Mouse (Mus musculus): ENCODE data around the gene Lst1. TPM values are rescaled to one million over a fixed set of nuclear protein-coding genes. Genes with fewer than 3 reads are reported as not detected.

Lst1 gene
- total RNA-seq, 2 experiments from 2014 or later = 8.1 to 8.9 TPM

DNA sequence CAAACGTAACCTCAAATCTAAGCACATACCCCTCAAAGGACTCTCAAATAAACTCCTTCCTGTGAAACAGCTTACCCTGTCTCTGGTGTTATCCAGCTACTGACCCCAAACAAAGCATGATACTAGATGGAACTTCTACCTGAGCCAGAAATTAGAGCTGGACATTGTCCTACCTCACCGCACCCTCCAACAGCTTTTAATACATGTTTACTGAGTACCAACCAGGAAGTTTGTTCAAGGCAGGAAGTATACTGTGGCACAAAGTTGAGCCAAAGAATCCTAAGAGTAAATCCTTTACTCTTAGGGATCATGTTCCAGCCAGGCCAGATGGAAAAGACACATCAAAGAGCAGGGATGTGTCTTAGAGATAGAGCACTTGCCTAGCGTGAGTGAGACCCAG is 22.4 kb upstream of the Lst1 start:
- DNase-seq (ENCODE audit: extremely low spot score in 1 of 2, low spot score in 1 of 2) = no peak

DNA sequence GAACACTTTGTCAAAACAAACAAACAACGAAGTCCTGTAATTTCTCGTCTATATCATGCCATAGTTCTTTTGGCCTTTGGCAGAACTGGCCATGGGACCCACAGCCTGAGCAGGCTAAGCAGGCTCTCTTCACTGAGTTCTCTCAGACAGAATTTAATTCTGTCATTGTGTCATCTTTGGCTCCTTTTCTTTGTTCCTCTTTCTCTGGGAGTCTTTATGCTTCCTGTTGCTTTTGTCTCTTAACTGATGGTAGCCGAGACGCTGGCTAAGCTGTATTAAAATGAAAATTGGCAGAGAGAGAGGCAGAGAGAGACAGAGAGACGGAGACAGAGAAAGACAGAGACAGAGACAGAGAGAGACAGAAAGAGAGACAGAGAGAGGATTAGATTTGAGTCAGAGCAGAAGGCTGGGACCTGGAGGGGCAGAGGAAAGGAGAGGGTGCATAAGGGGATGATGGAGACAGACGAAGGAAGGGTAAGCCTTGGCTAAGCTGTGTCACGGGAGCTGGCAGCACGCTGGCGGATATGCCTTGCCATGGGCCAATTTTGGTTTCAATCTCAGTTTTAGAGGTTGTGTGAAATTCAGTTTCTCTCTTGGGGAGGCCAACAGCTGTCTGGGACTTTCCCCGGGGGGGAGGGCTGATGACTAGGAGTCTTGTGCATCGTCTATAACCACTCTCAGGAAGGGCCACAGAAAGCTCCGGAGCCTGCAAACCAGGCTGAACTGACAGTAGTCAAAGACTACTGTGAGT is 21.7 kb upstream of the Lst1 start:
- no peak for DNase-seq (ENCODE audit: extremely low spot score in 1 of 2, low spot score in 1 of 2)

DNA sequence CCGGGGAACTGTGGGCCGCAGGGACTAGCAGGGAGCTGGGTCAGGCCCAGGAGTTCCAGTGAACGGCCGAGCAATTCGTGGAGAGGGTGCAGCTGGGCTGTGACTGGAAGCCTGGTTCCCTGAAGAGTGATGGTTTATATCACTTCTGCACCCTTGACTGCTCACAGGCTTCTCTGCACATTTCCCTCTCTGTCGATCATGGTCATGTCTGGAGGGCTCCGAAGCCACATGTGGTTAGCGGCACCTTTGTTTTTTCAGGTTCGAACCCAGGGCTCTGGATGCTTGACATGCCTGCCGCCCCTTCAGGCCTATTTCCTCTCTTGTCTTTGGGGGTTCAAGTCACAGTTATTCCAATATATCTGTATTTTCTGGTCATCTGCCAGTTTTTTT is 17.1 kb upstream of the Lst1 start:
- DNase-seq (ENCODE audit: extremely low spot score in 1 of 2, low spot score in 1 of 2) = no peak

DNA sequence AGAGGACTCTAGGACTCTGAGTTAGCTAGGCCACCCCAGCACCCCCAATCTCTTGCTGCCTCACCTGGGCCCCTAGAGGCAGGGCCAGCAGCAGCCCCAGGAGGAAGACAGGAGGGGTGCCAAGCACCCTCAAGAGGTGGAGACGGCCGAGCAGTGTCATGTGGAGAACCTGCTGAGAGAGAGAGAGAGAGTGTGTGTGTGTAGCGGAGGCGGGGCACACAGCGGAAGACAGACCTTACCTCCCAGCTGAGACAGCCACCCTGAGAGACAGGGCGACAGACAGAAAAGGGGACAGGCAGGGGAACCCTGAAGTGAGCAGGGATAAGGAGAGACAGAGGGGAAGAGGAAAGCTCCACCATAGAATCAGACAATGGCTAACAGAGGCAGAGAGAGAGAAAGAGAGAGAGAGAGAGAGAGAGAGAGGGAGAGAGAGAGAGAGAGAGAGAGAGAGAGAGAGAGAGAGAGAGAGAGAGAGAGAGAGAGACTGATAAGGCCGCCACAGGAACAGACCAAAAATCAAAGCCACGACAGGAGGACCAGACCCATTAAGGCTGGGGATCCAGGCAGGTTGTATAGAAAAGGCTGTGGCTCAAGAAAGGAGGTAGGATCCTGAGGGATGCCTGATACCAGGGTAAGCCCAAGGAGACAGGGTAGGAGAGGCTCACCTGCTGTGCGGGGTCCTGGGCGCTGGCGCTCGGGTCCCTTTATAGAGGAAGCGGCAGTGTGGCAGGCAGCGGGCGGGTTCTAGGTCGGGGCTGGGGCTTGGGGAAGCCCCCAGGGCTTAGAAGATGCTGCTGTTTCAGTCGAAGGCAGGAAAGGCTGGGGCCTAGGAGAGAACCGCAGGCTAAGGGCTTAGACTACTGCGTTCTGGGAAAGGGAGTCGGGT is 16.5 kb upstream of the Lst1 start, which contains the start of gene Lta:
Lta (minus strand) TSS at position 858 of the 886 bp plus-strand sequence.
- no peak for DNase-seq (ENCODE audit: extremely low spot score in 1 of 2, low spot score in 1 of 2)

DNA sequence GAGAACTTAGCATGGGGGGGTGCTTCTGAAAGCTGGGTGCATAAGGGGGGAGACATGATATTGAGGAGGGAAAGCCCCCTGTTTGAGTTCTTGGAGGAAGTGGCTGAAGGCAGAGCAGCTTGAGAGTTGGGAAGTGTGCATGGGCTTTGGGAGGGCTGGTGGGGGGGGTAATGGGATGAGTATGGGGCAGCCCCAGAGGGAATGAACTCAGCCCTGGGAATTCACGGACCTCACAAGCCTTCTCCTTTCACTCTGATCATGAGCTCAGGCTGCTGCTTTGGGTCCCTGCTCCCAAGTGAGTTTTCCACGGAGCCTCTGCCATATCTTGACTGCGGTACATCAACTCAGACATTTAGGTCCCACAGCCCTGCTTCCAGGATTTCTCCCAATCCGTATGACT is 14.2 kb upstream of the Lst1 start:
- no peak for DNase-seq (ENCODE audit: extremely low spot score in 1 of 2, low spot score in 1 of 2)

DNA sequence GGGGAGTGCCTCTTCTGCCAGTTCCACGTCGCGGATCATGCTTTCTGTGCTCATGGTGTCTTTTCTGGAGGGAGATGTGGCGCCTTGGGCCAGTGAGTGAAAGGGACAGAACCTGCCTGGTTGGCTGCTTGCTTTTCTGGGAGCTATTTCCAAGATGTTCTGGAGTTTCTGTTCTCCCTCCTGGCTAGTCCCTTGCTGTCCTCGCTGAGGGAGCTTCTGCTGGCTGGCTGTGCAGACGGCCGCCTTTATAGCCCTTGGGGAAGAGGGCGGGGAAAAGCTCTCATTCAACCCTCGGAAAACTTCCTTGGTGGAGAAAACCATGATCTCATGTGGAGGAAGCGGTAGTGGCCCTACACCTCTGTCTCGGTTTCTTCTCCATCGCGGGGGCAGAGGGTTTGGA is 13.5 kb upstream of the Lst1 start, which contains the start of gene Tnf:
Tnf (minus strand) TSS at position 221 of the 400 bp plus-strand sequence.
- DNase-seq (ENCODE audit: extremely low spot score in 1 of 2, low spot score in 1 of 2) = no peak

DNA sequence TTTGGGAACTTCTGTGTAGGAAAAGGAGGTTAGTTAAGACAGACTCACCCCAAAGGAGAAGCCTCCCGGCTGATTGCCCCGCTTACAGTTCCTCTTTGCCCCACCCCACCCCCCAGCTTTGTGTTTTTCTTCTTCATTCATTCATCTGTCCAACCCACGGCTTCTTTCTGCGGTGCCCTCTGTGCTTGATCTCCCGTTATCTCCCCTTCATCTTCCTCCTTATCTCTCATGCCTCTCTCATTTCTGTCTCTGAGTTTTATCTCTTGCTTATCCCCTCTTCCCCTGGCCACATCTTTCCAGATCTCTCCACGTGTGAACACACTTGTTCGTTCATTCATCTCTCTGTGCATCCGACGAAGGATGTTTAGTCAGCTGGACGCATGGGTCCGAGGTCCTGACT is 12.9 kb upstream of the Lst1 start:
- DNase-seq (ENCODE audit: extremely low spot score in 1 of 2, low spot score in 1 of 2) = no peak

DNA sequence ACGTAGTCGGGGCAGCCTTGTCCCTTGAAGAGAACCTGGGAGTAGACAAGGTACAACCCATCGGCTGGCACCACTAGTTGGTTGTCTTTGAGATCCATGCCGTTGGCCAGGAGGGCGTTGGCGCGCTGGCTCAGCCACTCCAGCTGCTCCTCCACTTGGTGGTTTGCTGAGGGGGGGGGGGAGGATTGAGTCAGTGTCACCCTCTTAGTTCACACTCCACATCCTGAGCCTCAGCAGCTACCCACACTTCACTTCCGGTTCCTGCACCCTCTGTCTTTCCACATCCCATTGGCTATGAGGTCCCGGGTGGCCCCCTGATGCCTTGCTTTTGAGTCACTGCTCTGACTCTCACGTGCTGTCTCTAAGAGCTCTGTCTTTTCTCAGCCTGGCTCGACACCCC is 12.2 kb upstream of the Lst1 start:
- no peak for DNase-seq (ENCODE audit: extremely low spot score in 1 of 2, low spot score in 1 of 2)

DNA sequence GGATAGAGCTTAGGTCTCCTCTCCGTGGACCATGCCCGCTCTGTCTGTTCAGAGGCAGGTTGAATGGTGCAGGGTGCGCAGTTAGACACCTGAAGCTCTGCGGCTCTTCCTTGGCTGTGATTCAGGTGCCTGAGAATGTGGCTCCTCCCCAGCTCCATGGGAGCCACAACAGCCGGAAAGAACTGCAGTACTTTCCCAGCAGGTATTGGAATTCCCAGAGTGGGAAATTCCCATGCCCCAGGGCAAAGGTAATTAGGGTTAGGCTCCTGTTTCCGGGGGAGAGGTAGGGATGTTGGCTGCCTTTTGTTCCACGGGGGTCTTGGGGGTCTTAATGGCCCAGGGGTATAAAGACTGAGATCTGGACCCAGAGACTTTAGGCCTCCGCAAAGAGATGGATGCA is 10.7 kb upstream of the Lst1 start:
- no peak for DNase-seq (ENCODE audit: extremely low spot score in 1 of 2, low spot score in 1 of 2)

DNA sequence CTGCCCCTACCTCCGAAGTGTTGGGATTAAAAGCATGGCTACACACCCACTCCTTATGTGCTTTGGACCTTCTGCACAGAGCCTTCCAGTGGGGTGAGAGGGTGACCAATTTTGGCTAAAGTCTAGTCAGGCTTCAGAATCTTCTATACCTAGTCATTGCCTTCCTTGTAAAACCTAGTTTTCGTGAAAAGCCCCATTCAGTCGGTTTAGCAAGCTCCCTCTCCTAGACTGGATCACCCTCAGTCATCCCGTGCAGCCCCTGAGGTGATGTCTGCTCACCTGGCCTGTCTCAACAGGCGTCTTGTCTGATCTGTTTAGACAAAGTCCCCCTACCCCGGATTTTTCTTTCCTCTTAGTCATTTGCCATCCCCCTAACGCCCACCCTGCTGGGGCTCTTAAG is 9.8 kb upstream of the Lst1 start:
- no peak for DNase-seq (ENCODE audit: extremely low spot score in 1 of 2, low spot score in 1 of 2)

DNA sequence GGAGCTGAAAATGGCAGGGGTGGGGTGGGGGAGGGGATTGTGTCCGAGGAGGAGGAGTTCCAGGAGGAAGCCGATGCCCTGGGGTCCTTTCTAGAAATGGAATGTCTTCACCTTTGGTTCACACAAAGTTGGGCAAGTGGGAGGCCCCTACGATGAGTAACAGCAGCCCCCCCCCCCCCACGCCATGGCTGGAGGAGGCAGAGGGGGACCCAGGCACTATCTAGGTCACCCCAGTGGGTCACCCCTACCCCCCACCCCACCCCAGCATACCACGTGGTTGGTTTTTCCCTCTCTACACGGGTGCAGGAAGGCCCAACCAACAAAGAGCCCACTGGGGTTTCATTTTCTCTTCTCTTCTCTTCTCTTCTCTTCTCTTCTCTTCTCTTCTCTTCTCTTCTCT is 8.9 kb upstream of the Lst1 start:
- DNase-seq (ENCODE audit: extremely low spot score in 1 of 2, low spot score in 1 of 2) = no peak

DNA sequence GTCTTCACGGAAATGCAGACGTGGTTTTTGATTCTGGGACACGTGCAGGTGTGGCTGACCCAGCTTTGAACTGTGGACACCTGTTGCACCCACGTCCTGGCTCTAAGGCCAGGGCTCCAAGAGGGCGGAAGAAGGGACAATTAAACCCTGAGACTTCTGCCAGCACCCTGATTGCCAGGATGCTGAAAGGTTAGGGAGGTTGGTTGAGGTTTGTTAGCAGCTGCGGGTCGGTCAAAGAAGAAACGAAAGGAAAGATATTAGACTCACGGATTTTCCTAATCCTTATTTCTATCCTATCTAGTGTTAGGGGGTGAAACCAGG is 8.0 kb upstream of the Lst1 start:
- no peak for DNase-seq (ENCODE audit: extremely low spot score in 1 of 2, low spot score in 1 of 2)

DNA sequence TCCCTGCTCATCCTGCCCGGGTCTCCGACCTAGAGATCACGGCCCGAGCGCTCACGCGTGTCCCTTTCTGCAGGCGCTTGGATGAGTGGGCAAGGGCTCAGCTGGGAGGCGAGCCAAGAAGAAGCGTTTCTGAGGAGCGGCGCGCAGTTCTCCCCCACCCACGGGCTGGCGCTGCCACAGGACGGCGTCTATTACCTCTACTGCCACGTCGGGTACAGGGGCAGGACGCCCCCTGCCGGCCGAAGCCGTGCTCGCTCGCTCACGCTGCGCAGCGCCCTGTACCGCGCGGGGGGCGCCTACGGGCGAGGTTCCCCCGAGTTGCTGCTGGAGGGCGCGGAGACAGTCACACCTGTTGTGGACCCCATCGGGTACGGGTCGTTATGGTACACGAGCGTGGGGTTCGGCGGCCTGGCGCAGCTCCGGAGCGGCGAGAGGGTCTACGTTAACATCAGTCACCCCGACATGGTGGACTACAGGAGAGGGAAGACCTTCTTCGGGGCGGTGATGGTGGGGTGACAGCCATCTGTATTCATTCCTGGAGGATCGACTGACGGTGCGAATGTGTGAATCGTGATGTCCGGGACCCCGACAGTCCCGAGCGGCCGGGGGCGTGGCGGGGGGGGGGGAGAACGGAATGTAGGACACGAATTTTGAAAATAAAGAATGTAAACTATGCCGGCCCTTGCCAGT is 7.5 kb upstream of the Lst1 start:
- DNase-seq (ENCODE audit: extremely low spot score in 1 of 2, low spot score in 1 of 2) = peak; percentile 78 to 82

DNA sequence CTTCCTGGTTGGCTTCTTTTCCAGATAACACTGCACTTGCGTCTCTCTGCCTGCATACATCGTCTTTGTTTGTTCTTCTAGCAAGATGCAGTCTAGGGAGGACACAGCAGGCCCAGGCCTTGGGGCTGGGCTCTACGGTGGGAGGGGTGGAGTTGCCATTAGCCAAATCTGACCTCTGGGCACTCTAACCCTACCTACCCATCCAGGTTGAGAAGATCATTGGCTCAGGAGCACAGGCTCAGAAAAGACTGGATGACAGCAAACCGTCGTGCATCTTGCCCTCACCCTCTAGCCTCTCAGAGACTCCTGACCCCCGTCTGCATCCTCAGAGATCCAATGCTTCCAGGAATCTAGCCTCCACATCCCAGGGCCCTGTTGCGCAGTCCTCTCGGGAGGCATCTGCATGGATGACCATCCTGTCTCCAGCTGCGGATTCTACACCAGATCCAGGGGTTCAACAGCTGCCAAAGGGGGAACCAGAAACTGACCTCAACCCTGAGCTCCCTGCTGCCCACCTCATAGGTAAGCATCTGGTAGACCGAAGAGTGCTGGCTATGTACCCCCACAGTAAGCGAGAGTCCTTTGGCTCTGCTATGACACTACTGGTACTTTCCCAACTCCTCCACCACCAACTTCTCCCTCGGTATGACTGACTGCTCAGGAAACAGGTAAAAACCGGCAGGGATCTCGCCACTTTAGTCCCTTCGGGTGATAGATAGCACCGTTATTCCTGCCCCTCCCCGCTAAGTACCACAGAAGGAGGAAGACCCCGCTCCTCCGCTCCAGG is 6.8 kb upstream of the Lst1 start:
- no peak for DNase-seq (ENCODE audit: extremely low spot score in 1 of 2, low spot score in 1 of 2)

DNA sequence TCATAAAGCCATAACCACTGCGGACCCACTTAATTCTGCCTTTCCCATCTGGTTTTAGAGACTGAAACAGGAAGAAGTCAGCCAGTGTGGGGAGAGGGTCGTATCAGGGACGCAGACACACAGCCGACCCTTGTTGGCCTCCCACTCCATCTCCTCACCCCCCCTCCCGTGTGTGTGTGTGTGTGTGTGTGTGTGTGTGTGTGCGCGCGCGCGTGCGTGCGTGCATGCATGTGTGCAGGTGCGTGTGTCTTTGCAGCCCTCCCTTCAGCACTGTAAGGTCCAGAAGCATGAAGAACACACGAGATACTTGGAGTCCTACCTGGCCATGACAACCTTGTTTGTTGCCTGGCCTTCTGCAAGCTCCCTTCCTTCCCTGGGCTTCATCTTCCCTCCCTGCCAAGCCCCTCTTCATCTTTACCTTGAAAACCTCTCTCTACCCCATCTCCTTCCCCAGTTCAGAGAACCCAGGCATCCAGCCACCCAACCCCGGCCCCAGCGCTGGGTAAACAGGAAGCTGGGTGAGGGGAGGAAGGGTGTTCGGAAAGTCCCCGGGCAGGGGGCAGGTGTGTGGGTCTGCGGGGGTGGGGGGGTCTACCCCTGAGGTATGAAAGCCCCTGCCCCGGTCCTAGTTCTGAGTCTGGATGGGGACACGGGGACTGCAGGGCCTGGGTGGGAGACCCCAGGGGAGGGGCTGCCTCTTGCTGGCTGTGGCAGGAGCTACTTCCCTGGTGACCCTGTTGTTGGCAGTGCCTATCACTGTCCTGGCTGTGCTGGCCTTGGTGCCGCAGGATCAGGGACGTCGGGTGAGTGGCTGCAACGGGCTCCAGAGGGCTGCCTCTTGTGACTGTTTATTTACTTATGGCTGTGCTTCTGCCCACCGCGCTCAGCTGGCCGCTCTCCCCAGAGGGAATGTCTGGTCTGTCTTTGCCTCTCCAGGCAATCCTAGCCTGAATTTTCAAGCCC is 5.9 kb upstream of the Lst1 start, which contains the start of gene Ltb:
Ltb (plus strand) TSS at position 559 of the 963 bp plus-strand sequence.
- no peak for DNase-seq (ENCODE audit: extremely low spot score in 1 of 2, low spot score in 1 of 2)

DNA sequence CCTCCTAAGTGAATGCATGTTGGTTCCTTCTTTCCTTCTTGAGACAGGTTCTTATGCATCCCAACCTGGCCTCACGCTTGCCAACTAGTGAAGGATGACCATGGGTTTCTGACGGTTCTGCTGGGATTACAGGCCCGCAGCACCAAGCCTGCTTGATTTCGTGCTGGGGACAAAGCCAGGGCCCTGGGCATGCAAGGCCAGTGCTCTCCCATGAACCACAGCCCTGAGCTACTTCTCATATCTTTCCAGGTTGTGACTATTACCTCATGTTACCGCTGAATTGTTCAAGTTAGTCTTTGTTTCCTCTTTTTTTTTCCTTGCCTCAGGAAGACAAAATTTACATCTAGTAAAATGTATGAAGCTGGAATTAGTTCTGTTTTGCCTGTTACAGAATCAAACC is 4.7 kb upstream of the Lst1 start:
- DNase-seq (ENCODE audit: extremely low spot score in 1 of 2, low spot score in 1 of 2) = no peak

DNA sequence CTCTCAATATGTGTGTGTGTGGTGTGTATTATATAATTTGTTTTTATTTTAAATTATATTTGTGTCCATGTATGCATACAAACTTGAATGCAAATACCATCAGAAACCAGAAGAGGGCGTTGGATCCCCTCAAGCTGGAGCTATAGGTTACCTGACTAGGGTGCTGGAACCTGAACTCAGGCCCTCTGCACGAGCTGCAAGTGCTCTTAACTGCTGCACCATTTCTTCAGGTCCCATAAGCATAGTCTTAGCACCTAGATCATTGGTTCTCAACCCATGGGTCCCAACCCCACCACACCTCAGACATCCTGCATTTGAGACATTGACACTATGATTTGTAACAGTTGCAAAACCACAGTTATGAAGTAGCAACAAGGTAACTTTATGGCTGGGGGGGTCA is 3.5 kb upstream of the Lst1 start:
- DNase-seq (ENCODE audit: extremely low spot score in 1 of 2, low spot score in 1 of 2) = no peak

DNA sequence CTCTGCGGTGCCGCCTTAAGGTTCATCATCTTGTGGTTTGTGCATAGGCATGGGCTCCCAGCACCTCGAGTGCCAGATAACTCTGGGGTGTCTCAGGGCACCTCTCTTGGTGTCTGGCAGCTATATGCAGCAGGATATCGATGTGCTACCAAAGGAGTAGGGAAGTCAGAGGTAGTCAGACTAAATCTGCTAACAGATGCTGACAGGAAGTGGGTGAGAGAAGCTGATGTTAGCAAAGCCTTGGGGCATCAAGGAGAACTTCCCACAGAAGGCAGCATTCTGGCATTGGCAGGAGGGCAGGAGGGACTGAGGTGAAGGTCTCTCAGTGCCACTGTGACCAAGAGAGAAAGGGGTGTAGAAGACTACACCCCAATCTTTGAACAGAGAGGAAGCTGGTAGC is 1.9 kb upstream of the Lst1 start:
- no peak for DNase-seq (ENCODE audit: extremely low spot score in 1 of 2, low spot score in 1 of 2)

DNA sequence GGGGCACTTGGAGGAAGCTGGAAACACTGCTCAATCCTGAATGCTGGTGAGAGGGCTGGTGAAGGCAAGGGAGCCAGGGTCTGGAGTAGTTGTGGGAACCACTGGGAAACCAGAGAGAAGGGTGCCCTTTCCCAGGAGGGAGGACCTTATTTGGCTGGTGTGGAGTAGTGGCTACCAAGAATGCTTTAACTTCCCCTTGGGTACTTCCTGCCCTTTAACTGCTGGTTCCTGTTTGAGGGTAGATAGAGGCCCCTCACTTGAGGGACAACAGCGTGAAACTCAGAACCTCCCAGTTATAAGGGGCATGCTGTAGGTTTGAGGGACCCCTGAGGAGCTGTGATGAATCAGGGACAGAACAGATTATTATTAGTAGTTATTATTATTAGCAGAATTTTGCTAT is 947 bp upstream of the Lst1 start:
- no peak for DNase-seq (ENCODE audit: extremely low spot score in 1 of 2, low spot score in 1 of 2)

Measured in layer of hippocampus, postnatal 25 days (tissue).